Mouse (Mus musculus): ENCODE data around the gene Cherp. TPM values are rescaled to one million over a fixed set of nuclear protein-coding genes. Genes with fewer than 3 reads are reported as not detected.

The Cherp gene
- total RNA-seq (2017), result 9.2 and 11.8 TPM in 2 replicates

DNA sequence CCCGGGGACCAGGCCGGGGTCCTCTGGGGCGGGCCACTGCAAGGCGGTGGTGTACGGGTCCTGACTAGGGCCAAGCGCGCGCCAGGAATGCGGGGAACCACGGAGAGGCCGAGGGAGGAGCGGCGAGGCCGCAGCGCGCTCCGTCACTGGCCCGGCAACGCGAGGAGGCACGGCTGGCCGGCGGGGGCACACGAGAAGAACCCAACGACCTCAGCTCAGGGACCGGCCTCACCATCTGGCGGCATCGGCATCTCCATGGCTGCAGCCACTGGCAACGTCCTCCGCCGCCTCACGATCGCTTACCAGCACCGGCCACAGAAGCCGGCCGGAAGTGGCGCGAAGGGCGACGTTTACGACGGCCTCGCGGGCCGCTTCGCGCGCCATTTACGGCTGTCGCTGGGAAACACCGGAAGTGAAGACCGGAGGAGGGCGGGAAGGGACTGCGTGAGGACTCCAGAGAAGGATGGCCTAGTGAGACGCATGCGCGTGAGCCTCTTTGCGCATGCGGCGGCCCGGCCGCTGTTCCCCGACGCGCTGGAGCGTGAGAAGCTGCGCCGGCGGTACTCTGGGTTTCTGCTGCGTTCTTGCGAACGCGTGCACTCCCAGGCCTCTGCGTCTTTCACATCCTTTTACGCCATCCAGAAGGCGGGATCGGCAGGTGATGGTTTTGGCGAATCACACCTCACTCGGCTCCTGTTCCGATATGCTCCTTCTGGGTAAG lies at the start of gene Cherp:
Gene Cherp, minus strand, starts transcription at position 401 of the 721 bp plus-strand sequence.
- peak; percentile 94 for ATAC-seq (replicated peaks in 1 of 2; ENCODE audit: insufficient read depth in 1 of 2, low FRiP score in 2 of 2, low TSS enrichment in 1 of 2, low read depth in 1 of 2, poor library complexity in 2 of 2, severe bottlenecking in 2 of 2)

DNA sequence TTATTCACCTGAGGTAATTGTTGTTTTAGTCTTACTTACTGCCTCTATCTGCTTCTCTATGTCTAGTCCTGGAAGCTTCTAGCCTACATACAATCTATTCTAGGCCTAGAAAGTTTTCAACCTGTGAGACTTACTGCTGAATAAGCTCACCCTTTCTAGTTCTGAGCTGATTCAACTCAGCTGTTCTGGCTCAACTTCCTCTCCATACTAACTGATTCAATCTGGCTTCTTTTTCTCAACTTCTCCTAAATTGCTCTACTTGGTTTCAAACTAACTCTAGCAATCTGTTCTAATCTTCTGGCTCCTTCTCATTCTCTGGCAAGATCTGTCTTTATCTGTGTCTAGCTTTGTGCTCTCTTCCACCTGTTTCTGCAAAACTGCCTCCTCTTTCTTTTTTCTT lies 46.9 kb upstream of the Cherp start:
- ATAC-seq (replicated peaks in 1 of 2; ENCODE audit: insufficient read depth in 1 of 2, low FRiP score in 2 of 2, low TSS enrichment in 1 of 2, low read depth in 1 of 2, poor library complexity in 2 of 2, severe bottlenecking in 2 of 2), result no peak

GRCm38 (mm10) chr8:72517421-72517988 lies 42.5 kb upstream of the Cherp start:
- ATAC-seq (replicated peaks in 1 of 2; ENCODE audit: insufficient read depth in 1 of 2, low FRiP score in 2 of 2, low TSS enrichment in 1 of 2, low read depth in 1 of 2, poor library complexity in 2 of 2, severe bottlenecking in 2 of 2), result no peak

DNA sequence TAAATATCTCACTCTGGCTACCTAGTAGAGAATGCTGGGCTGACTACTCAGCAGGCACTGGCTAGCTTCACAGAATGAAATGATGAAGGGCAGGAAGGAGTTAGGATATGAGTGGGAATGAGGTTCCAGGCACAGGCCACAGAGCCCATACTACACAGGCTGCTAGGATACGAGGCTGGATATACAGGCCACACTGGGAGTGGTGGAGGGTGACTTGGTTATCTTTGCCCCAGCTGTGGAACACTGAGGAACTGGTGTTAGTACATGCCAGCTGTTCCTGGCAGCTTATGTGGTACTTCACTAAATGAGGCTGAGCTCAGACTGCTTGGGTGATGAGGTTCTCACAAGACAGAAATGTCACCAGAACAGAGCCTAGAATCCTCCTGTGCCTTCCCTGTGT lies 38.1 kb upstream of the Cherp start:
- ATAC-seq (replicated peaks in 1 of 2; ENCODE audit: insufficient read depth in 1 of 2, low FRiP score in 2 of 2, low TSS enrichment in 1 of 2, low read depth in 1 of 2, poor library complexity in 2 of 2, severe bottlenecking in 2 of 2), result no peak

DNA sequence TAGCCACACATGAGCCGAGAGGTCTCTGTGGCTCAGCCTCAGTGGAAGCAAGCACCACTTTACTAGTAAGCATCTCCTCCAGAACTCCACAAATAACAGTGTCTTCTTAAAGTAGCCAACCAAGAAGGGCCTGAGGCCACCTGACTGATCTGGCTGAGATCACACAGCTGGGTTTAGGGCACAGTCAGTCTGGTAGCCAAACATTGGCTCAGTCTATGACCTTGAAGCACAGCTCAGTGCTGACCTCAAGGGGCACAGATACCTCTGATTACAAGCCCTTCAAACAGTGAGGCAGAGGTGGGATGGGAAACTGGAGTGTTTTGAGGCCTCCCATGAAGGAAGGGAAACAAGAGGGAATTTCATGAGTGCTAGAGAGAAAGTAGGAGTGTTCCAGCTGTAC lies 37.6 kb upstream of the Cherp start:
- ATAC-seq (replicated peaks in 1 of 2; ENCODE audit: insufficient read depth in 1 of 2, low FRiP score in 2 of 2, low TSS enrichment in 1 of 2, low read depth in 1 of 2, poor library complexity in 2 of 2, severe bottlenecking in 2 of 2), result no peak

DNA sequence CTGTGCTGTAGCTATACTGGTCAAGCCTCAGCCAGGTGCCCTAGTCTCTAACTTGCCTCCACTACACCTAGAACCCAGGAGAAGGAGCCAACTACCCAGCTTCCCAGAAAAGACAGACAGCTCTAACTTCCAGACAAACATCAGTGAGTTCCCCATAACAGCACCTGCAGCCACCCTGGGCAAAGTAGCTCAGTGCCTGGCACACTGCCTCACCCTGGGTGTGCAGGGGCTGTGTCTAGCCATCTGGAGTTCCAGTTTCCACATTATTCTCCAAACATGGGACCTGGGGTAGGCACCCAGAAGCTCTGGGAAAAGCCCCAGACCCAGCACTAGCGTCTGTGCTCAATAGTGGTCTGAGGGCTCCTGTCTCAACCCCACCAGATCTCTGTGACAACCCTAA lies 32.5 kb upstream of the Cherp start:
- 0 out of 4 replicates have a peak, but pooled peaks of 1 of the 2 experiments have one; percentile 5 for ATAC-seq (replicated peaks in 1 of 2; ENCODE audit: insufficient read depth in 1 of 2, low FRiP score in 2 of 2, low TSS enrichment in 1 of 2, low read depth in 1 of 2, poor library complexity in 2 of 2, severe bottlenecking in 2 of 2)

DNA sequence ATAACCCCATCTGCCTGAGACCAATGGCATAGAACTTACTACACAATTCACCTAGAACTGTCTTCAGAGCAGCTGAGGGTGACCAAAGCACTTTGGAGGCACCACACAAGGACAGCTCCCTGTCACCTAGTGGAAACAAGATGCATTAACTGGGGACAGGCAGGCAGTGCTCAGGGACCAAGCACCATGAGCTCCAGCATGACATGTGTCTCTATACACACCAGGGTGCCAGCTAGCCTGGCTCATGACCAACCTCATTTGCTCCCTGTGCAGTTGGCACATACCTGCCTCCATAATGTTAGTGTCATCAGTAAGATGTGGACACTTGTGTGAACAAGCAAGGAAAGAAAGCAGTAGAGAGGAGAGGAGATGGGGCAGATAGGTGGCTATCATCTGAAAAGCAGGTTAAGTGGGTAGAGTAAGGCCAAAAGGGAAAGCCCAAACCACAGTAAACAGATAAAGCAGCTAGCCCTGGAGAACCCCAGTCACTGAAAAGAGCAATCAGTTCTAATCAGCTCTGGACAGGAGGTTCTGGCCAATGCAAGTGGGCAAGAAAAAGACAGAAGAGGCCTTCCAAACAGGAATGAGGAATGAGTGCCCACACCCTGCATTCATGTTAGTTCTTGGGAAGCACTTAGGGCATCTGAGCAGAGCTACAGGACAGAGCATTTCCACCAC lies 29.8 kb upstream of the Cherp start:
- no peak for ATAC-seq (replicated peaks in 1 of 2; ENCODE audit: insufficient read depth in 1 of 2, low FRiP score in 2 of 2, low TSS enrichment in 1 of 2, low read depth in 1 of 2, poor library complexity in 2 of 2, severe bottlenecking in 2 of 2)

DNA sequence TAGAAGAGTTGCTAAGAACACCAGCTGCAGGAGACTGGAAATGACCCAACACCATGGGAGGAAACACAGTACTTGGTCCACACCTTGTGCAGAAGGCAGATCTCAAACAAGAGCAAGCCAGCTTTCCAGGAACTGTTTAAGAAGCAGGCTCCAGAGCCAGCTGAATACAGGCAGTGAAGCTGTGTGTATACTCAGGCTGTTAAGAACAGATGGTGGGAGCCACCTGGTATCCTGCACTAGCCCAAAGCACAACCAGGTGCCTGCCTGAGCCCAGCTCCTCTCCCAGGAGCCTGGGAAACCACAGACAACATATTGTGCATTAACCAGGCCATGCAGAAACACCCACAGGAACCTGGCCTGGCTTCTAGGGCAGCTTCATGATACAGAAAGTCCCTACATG lies 29.1 kb upstream of the Cherp start:
- ATAC-seq (replicated peaks in 1 of 2; ENCODE audit: insufficient read depth in 1 of 2, low FRiP score in 2 of 2, low TSS enrichment in 1 of 2, low read depth in 1 of 2, poor library complexity in 2 of 2, severe bottlenecking in 2 of 2), result no peak

GRCm38 (mm10) chr8:72500521-72500931 lies 25.5 kb upstream of the Cherp start:
- ATAC-seq (replicated peaks in 1 of 2; ENCODE audit: insufficient read depth in 1 of 2, low FRiP score in 2 of 2, low TSS enrichment in 1 of 2, low read depth in 1 of 2, poor library complexity in 2 of 2, severe bottlenecking in 2 of 2), result no peak

DNA sequence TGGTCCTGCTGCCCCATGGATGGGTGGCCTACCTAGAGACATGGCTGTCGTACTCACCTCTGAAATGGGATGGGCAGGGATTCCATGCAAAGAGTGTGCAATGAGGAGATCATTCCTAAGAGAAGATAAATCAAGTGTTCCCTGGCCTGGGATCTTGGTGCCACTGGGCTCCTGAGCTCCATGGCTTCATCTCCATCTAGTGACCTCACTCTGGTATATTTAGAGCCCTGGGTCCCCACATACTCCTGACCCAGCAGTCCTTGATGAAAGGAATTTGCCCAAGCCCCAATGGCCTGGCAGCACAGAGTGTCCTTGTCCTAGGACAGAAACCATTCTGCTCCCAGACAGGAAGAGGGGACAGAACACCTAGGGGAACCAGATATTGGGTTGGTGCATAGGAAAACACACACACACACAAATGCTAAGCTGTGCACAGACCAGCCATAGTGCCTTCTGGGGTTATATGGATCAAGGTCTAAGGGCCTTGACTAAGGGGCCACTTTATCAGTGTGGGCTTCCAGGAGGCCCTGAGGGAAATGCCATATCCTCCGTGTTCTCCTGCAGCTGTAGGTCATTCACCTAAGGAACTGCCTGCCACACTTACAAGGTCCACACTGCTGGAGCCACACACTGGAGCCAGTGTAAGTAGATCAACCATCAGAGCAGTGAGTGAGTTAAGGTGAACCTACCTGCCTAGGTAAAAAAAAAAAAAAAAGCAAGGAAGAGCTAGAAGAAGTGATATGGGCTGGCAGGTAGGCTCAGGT lies 24.7 kb upstream of the Cherp start:
- ATAC-seq (replicated peaks in 1 of 2; ENCODE audit: insufficient read depth in 1 of 2, low FRiP score in 2 of 2, low TSS enrichment in 1 of 2, low read depth in 1 of 2, poor library complexity in 2 of 2, severe bottlenecking in 2 of 2), result no peak

DNA sequence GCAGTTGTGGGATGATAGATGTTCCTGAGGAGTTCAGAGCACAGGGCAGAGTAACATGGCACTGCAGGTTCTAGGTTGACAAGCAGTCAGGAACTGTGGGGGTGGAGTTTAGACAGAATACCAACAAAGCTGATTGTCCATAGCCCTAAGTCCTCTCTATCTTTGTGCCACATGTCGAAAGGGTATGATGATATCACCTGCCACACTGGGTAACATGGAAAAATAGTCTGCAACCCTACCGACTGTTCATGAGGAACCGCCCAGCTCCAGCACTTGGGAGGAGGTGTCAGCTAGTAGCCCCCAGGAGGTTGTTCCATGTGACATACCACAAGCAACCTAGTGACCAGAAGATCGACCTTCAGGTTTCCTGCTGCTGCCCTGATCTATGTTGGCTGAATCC lies 23.5 kb upstream of the Cherp start:
- no peak for ATAC-seq (replicated peaks in 1 of 2; ENCODE audit: insufficient read depth in 1 of 2, low FRiP score in 2 of 2, low TSS enrichment in 1 of 2, low read depth in 1 of 2, poor library complexity in 2 of 2, severe bottlenecking in 2 of 2)

DNA sequence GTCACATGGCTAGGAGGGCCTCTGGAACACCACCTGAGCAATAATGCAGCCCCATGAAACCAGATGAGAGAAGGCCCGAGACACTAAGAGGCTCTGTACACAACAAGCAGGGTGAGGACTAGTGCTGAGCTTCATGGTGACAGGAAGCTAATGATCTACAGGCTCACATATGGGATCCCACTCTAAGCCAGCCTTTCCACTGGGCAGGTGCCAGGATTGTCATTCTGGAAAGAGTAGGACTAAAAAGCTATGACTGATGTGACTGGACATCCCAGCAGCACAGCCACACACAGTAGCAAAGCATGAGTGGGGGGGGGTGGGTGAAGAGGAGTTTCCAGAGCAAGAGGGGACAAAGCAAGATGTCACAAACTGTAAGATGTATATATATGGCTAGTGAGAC lies 22.9 kb upstream of the Cherp start:
- no peak for ATAC-seq (replicated peaks in 1 of 2; ENCODE audit: insufficient read depth in 1 of 2, low FRiP score in 2 of 2, low TSS enrichment in 1 of 2, low read depth in 1 of 2, poor library complexity in 2 of 2, severe bottlenecking in 2 of 2)

DNA sequence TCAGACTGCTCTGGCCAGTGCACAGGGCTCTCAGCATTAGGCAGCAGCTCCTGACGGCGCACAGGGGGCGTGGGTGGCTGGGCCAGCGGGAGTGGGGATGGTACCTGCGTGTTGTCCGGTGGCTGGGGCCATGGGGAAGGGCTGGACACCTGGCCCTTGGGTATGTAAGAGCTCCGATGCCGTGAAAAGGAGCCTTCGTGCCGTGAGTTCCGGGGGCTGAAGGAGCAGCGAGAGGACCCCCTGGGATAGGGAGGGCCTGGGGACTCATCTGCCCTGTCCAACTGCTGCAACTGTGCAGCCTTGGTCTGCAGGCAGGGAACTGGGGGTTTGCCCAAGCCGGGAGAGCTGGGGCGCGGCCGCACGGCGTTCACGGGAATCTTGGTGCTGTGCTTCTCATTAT lies 21.2 kb upstream of the Cherp start:
- ATAC-seq (replicated peaks in 1 of 2; ENCODE audit: insufficient read depth in 1 of 2, low FRiP score in 2 of 2, low TSS enrichment in 1 of 2, low read depth in 1 of 2, poor library complexity in 2 of 2, severe bottlenecking in 2 of 2), result no peak

- no peak for ATAC-seq (replicated peaks in 1 of 2; ENCODE audit: insufficient read depth in 1 of 2, low FRiP score in 2 of 2, low TSS enrichment in 1 of 2, low read depth in 1 of 2, poor library complexity in 2 of 2, severe bottlenecking in 2 of 2)
Measured at GRCm38 (mm10) chr8:72495411-72496111, 20.5 kb upstream of the Cherp start.

- ATAC-seq (replicated peaks in 1 of 2; ENCODE audit: insufficient read depth in 1 of 2, low FRiP score in 2 of 2, low TSS enrichment in 1 of 2, low read depth in 1 of 2, poor library complexity in 2 of 2, severe bottlenecking in 2 of 2), result no peak
Measured at GRCm38 (mm10) chr8:72493381-72493780, 18.4 kb upstream of the Cherp start.

- ATAC-seq (replicated peaks in 1 of 2; ENCODE audit: insufficient read depth in 1 of 2, low FRiP score in 2 of 2, low TSS enrichment in 1 of 2, low read depth in 1 of 2, poor library complexity in 2 of 2, severe bottlenecking in 2 of 2), result peak; percentile 90 to 97
Measured at GRCm38 (mm10) chr8:72492622-72493081, 17.6 kb upstream of the Cherp start.
